Mouse (Mus musculus): ENCODE measurements around the gene Cnnm3.

The Cnnm3 gene

DNA sequence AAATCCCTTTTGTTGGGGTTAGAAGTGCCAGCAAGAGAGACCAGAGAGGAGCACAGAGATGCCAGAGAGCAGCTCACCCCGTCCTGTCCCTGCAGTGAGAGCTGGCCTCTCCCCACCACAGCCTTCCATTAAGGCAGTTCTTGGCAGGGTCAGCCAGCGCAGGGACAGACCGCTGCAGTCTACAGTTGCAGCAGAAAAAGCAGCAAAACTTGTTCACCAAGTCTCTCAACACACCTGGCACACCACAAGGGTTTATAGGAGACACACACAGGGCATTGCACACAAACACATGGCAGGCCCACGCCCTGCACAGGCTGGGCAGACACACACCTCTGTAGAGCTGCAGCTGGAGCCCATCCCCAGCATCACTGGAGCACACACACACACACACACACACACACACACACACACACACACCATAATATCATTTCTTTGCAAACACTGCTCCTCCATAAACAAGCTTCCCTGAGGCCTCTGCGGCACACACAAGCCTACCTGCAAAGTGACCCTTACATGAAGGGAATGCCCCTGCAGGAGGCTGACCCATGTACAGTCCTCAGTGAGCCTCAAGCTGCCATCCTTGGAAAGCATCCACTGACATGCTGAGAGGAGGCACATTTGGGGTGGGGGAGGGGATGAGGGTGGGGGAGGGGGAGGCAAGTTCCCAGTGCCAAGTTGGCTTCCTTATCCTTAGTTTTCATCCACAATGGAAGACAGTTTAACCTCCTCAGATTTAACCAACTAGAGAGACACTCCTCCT lies 62.7 kb downstream of the Cnnm3 start:
- Histone ChIP-seq H3K36me3 (ENCODE audit: insufficient read depth, low read length) (no peaks in the 10 kb centered on the region), H3K4me1 (replicated peaks; ENCODE audit: low read depth, low read length) (peaks cover 91% of the 10 kb centered on the region), H3K4me3 (replicated peaks; ENCODE audit: low read length) (no peak overlapping the region), H3K9me3 (ENCODE audit: low read length) (no peaks in the 10 kb centered on the region), H3K27me3 (ENCODE audit: insufficient read depth, low read length) (peaks cover 16% of the 10 kb centered on the region)
- TF ChIP-seq NANOG (IDR thresholded peaks at IDR 0.05; ENCODE audit: borderline replicate concordance, low read length) (no peak), CTCF (conservative IDR thresholded peaks at IDR 0.05; ENCODE audit: low read length) (no peak), POU5F1 (IDR thresholded peaks at IDR 0.05; ENCODE audit: borderline replicate concordance, low read length) (no peak)

DNA sequence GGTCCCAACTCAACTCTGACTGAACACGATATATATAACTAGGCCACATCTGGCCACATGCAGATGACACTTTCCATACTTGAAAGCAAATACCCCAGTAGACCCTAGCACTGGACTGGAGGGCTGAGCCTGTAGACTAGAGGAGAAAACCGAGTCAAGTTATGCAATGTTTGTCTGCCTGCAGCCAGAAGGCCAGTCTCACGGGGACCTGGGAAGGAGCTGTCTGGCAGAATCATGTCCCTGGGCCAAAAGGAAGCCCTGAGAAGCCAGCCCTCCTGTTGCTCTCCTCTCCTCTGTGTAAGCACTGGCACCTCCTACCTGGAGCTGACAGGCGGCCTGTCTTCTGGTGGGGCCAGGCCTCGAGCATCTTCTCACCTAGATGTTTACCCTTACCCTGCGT lies 63.7 kb downstream of the Cnnm3 start:
- Histone ChIP-seq H3K4me1 (replicated peaks; ENCODE audit: low read depth, low read length) (peaks cover 91% of the 10 kb centered on the region), H3K36me3 (ENCODE audit: insufficient read depth, low read length) (no peaks in the 10 kb centered on the region), H3K4me3 (replicated peaks; ENCODE audit: low read length) (no peak overlapping the region), H3K9me3 (ENCODE audit: low read length) (no peaks in the 10 kb centered on the region), H3K27me3 (ENCODE audit: insufficient read depth, low read length) (peaks cover 12% of the 10 kb centered on the region)
- TF ChIP-seq NANOG (IDR thresholded peaks at IDR 0.05; ENCODE audit: borderline replicate concordance, low read length) (no peak), POU5F1 (IDR thresholded peaks at IDR 0.05; ENCODE audit: borderline replicate concordance, low read length) (no peak), CTCF (conservative IDR thresholded peaks at IDR 0.05; ENCODE audit: low read length) (no peak)

DNA sequence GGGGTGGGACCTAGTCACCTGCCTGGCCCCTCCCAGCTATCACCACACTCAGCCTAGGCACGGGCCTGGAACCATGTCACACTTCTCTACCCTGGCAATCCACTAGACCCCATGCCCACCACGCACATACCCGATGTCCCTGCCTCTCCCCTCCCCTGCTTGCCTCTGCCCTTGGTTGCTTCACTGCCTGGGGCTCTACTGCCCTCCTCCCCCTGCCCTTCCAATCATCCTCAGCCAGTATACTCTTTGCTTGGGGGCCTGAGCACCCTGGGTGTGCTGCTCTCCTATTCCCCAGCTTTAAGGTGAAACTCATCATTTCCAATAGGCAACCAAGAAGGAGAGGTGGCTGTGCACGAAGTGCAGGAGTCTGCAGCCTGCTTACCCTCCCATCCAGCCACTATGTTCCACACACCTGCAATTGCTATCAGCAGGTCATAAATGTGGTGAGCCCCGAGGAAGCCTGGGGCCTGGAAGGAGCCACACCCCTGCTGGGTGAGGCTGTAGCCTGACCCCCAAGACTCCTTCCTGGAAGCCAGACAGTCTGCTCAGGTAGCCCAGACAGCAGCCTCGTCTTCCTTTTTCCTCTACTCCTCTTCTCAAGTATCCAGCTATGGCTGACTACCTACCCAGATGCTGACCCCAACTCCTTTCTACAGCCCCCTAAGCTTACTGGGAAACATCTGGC lies 65.5 kb downstream of the Cnnm3 start:
- no peak for TF ChIP-seq POU5F1 (IDR thresholded peaks at IDR 0.05; ENCODE audit: borderline replicate concordance, low read length)
- no peak for TF ChIP-seq CTCF (conservative IDR thresholded peaks at IDR 0.05; ENCODE audit: low read length)
- no peak for TF ChIP-seq NANOG (IDR thresholded peaks at IDR 0.05; ENCODE audit: borderline replicate concordance, low read length)
- H3K9me3 ChIP-seq (ENCODE audit: low read length) = no peaks in the 10 kb centered on the region
- peaks cover 86% of the 10 kb centered on the region for H3K4me1 ChIP-seq (replicated peaks; ENCODE audit: low read depth, low read length)
- no peaks in the 10 kb centered on the region for H3K36me3 ChIP-seq (ENCODE audit: insufficient read depth, low read length)
- peaks cover 12% of the 10 kb centered on the region for H3K27me3 ChIP-seq (ENCODE audit: insufficient read depth, low read length)
- H3K4me3 ChIP-seq (replicated peaks; ENCODE audit: low read length) = 0 out of 2 replicates have a peak overlapping the region, but pooled peaks have one; percentile 11
